Comparison of ENCODE assay signal across 10 mouse cellular contexts in genomic region chr7:80894815-80895519, GRCm38 (mm10). TPM values are rescaled to one million over a fixed set of nuclear protein-coding genes. Genes with fewer than 3 reads are reported as not detected.
"Had no signal": no experiment of that assay in that cellular context is flagged by ENCODE, and none has a peak within 500 bp of the region (broad histone marks: within the 10 kb centered on the region; RNA-seq: fewer than 3 reads in every experiment).

No protein-coding gene starts in this region.

- ATAC-seq: midbrain, embryonic 13.5 days had no signal

- H3K9me3 ChIP-seq: limb, embryonic 13.5 days; midbrain, embryonic 13.5 days; neural tube, embryonic 15.5 days had no signal

- H3K27me3 ChIP-seq: limb, embryonic 13.5 days; midbrain, embryonic 13.5 days; neural tube, embryonic 15.5 days had no signal

- DNase-seq: lung, adult 18-20 months; right cerebral cortex, adult 18-20 months; right cerebral cortex, postnatal 25 days; thymus, postnatal 36 days had no signal

- H3K4me2 ChIP-seq: limb, embryonic 13.5 days; midbrain, embryonic 13.5 days; neural tube, embryonic 15.5 days had no signal

- H3K9ac ChIP-seq: limb, embryonic 13.5 days; liver, embryonic 14.5 days; midbrain, embryonic 13.5 days; neural tube, embryonic 15.5 days had no signal

- H3K4me3 ChIP-seq: limb, embryonic 13.5 days; midbrain, embryonic 13.5 days; myocyte; neural tube, embryonic 15.5 days had no signal

- H3K27ac ChIP-seq: limb, embryonic 13.5 days; liver, embryonic 14.5 days; midbrain, embryonic 13.5 days; neural tube, embryonic 15.5 days had no signal

RNA-seq across cellular contexts. Expression of gene Nmb, which starts 9.9 kb away (rescaled TPM):
- total RNA-seq: megakaryocyte-erythroid progenitor cell, adult 5-6 weeks had no signal
